15 mouse cellular contexts compared by ENCODE assay signal in genomic region chr13:96180671-96181161, GRCm38 (mm10). TPM values are rescaled to one million over a fixed set of nuclear protein-coding genes. Genes with fewer than 3 reads are reported as not detected.
DNase-seq lines count a peak whose midpoint lies in the region; ATAC-seq and TF ChIP-seq lines count a peak whose summit lies in the region.
"Had no signal": no experiment of that assay in that cellular context is flagged by ENCODE, and none has a peak within 500 bp of the region (broad histone marks: within the 10 kb centered on the region; RNA-seq: fewer than 3 reads in every experiment).

No protein-coding gene starts in this region.

- WGBS in forebrain, postnatal 0 days, result 59% methylated on average over 13 of the region's 13 CpGs
- WGBS in forebrain, embryonic 13.5 days, result 67% methylated on average over 13 of the region's 13 CpGs
- WGBS in embryonic facial prominence, embryonic 12.5 days, result 66% methylated on average over 13 of the region's 13 CpGs
- WGBS in neural tube, embryonic 12.5 days, result 57% methylated on average over 13 of the region's 13 CpGs

- no peaks in the 10 kb centered on the region for H3K36me3 ChIP-seq in forebrain, postnatal 0 days (ENCODE audit: insufficient read depth)
- no peaks in the 10 kb centered on the region for H3K36me3 ChIP-seq in forebrain, embryonic 13.5 days (ENCODE audit: poor library complexity, severe bottlenecking)
- no peaks in the 10 kb centered on the region for H3K36me3 ChIP-seq in embryonic facial prominence, embryonic 12.5 days
- no peaks in the 10 kb centered on the region for H3K36me3 ChIP-seq in neural tube, embryonic 12.5 days
- H3K36me3 ChIP-seq: forebrain, embryonic 10.5 days; liver, embryonic 12.5 days had no signal

- H3K4me3 ChIP-seq in forebrain, postnatal 0 days (ENCODE audit: low read depth, low read length), result no peak overlapping the region
- H3K4me3 ChIP-seq in forebrain, embryonic 13.5 days, result no peak overlapping the region
- no peak overlapping the region for H3K4me3 ChIP-seq in embryonic facial prominence, embryonic 12.5 days
- no peak overlapping the region for H3K4me3 ChIP-seq in neural tube, embryonic 12.5 days
- H3K4me3 ChIP-seq: forebrain, embryonic 10.5 days; liver, embryonic 12.5 days had no signal

- H3K27ac ChIP-seq in forebrain, postnatal 0 days (ENCODE audit: low read depth, low read length), result no peak overlapping the region
- H3K27ac ChIP-seq in forebrain, embryonic 13.5 days, result no peak overlapping the region
- H3K27ac ChIP-seq in embryonic facial prominence, embryonic 12.5 days, result no peak overlapping the region
- H3K27ac ChIP-seq in neural tube, embryonic 12.5 days, result no peak overlapping the region; the same call in 1 of the 2 replicates
- H3K27ac ChIP-seq: forebrain, embryonic 10.5 days; liver, embryonic 12.5 days had no signal

- no peaks in the 10 kb centered on the region for H3K9me3 ChIP-seq in forebrain, postnatal 0 days (ENCODE audit: low read length)
- H3K9me3 ChIP-seq in forebrain, embryonic 13.5 days (replicated peaks), result no peaks in the 10 kb centered on the region
- H3K9me3 ChIP-seq in embryonic facial prominence, embryonic 12.5 days, result no peaks in the 10 kb centered on the region
- H3K9me3 ChIP-seq in neural tube, embryonic 12.5 days, result no peaks in the 10 kb centered on the region
- H3K9me3 ChIP-seq: forebrain, embryonic 10.5 days; liver, embryonic 12.5 days had no signal

- TF ChIP-seq CTCF in forebrain, postnatal 0 days (IDR thresholded peaks at IDR 0.05; ENCODE audit: low read depth), result no peak

- ATAC-seq in forebrain, postnatal 0 days, result peak; percentile 34; the same call in 1 of the 2 replicates
- ATAC-seq in forebrain, embryonic 13.5 days, result no peak
- ATAC-seq in embryonic facial prominence, embryonic 12.5 days (ENCODE audit: insufficient number of reproducible peaks, insufficient read depth, low FRiP score, low TSS enrichment), result 0 out of 2 replicates have a peak, but pooled peaks have one; percentile 15
- peak; percentile 67 for ATAC-seq in neural tube, embryonic 12.5 days (ENCODE audit: low FRiP score, low read depth)
- ATAC-seq in megakaryocyte-erythroid progenitor cell, adult 5-6 weeks (replicated peaks; ENCODE audit: low FRiP score, low TSS enrichment, poor library complexity, severe bottlenecking), result no peak
- ATAC-seq: liver, embryonic 12.5 days had no signal

- intact Hi-C loops in left cerebral cortex, postnatal 4 days (cut with DNase I), result no loop called here
- intact Hi-C loops in left cerebral cortex, postnatal 10 days (cut with DNase I), result no loop called here

- peak overlapping the region; percentile 5; the same call in 1 of the 2 replicates for H3K4me2 ChIP-seq in forebrain, postnatal 0 days (ENCODE audit: low read depth)
- H3K4me2 ChIP-seq in forebrain, embryonic 13.5 days, result no peak overlapping the region
- no peak overlapping the region for H3K4me2 ChIP-seq in embryonic facial prominence, embryonic 12.5 days (replicated peaks)
- H3K4me2 ChIP-seq in neural tube, embryonic 12.5 days (replicated peaks), result peak overlapping the region; percentile 22; the same call in 1 of the 2 replicates
- H3K4me2 ChIP-seq: liver, embryonic 12.5 days had no signal

- DNase-seq in forebrain, postnatal 0 days, result peak; percentile 9
- DNase-seq in left cerebral cortex, postnatal 4 days, result peak; percentile 9
- no peak for DNase-seq in left cerebral cortex, postnatal 10 days (ENCODE audit: extremely low spot score in 1 of 2, low spot score in 2 of 2)
- no peak for DNase-seq in adrenal gland, postnatal 4 days (ENCODE audit: low spot score in 2 of 2)
- DNase-seq: embryo, embryonic 11 days; gastrocnemius, postnatal 25 days; kidney, adult 18-20 months; thymus, postnatal 4 days had no signal

- H3K27me3 ChIP-seq in forebrain, postnatal 0 days (ENCODE audit: insufficient read depth, low read length), result no peaks in the 10 kb centered on the region
- no peaks in the 10 kb centered on the region for H3K27me3 ChIP-seq in forebrain, embryonic 13.5 days
- H3K27me3 ChIP-seq in embryonic facial prominence, embryonic 12.5 days, result no peaks in the 10 kb centered on the region
- no peaks in the 10 kb centered on the region for H3K27me3 ChIP-seq in neural tube, embryonic 12.5 days (replicated peaks)
- H3K27me3 ChIP-seq: liver, embryonic 12.5 days had no signal

- no peak overlapping the region for H3K9ac ChIP-seq in forebrain, postnatal 0 days
- H3K9ac ChIP-seq in forebrain, embryonic 13.5 days, result no peak overlapping the region
- no peak overlapping the region for H3K9ac ChIP-seq in embryonic facial prominence, embryonic 12.5 days
- no peak overlapping the region for H3K9ac ChIP-seq in neural tube, embryonic 12.5 days
- H3K9ac ChIP-seq: liver, embryonic 12.5 days had no signal

- H3K4me1 ChIP-seq in forebrain, postnatal 0 days (ENCODE audit: insufficient read depth), result no peaks in the 10 kb centered on the region
- peaks cover 2% of the 10 kb centered on the region for H3K4me1 ChIP-seq in forebrain, embryonic 13.5 days
- no peaks in the 10 kb centered on the region; the same call in 1 of the 2 replicates for H3K4me1 ChIP-seq in embryonic facial prominence, embryonic 12.5 days
- H3K4me1 ChIP-seq in neural tube, embryonic 12.5 days, result no peaks in the 10 kb centered on the region
- H3K4me1 ChIP-seq: forebrain, embryonic 10.5 days; liver, embryonic 12.5 days had no signal

RNA-seq across cellular contexts. Expression of gene Sv2c, which starts 48.3 kb away (rescaled TPM):
- 9.4 and 11.6 TPM in 2 replicates for total RNA-seq in forebrain, postnatal 0 days (2014; rRNA removed)
- 2.7 and 6.5 TPM in 2 replicates for polyA plus RNA-seq in forebrain, postnatal 0 days (2015; fragmentation: Nextera tagmentation; extraction: Ambion mirVana)
- polyA plus RNA-seq in forebrain, embryonic 13.5 days (2015; fragmentation: Nextera tagmentation; extraction: Ambion mirVana), result 1.2 and 1.9 TPM in 2 replicates
- total RNA-seq in left cerebral cortex, postnatal 4 days (2021), result 10 to 100 TPM; 13.2 to 18.5 TPM
- total RNA-seq in left cerebral cortex, postnatal 10 days (2021), result 10 to 100 TPM; 28.3 to 30.4 TPM
- polyA plus RNA-seq in embryonic facial prominence, embryonic 12.5 days (2016; fragmentation: Nextera tagmentation; extraction: Ambion mirVana), result 1.5 and 1.6 TPM in 2 replicates
- 16.3 and 16.4 TPM in 2 replicates for polyA plus RNA-seq in neural tube, embryonic 12.5 days (2016; fragmentation: Nextera tagmentation; extraction: Ambion mirVana)
- 1.3 TPM in 1 of 2 replicates, not detected in the other for total RNA-seq in megakaryocyte-erythroid progenitor cell, adult 5-6 weeks (2014; fragmentation: Nextera tagmentation)
- total RNA-seq in megakaryocyte-erythroid progenitor cell, adult 5-6 weeks (2017), result not detected in 2 replicates
- 10 to 100 TPM in 1 of 2 experiments, 1 to 10 TPM in 1; 9.0 to 16.2 TPM for total RNA-seq in adrenal gland, postnatal 4 days (2021)
- total RNA-seq: MEL had no signal

Comparison
In these comparisons a context has a peak if more than half of its experiments do, and no peak if none do; other contexts are left out.
1. ATAC-seq: peak in forebrain, postnatal 0 days (single experiment), embryonic facial prominence, embryonic 12.5 days (single experiment) and neural tube, embryonic 12.5 days (single experiment); none in forebrain, embryonic 13.5 days (single experiment) and megakaryocyte-erythroid progenitor cell, adult 5-6 weeks (single experiment).
2. DNase-seq: peak in forebrain, postnatal 0 days (single experiment) and left cerebral cortex, postnatal 4 days (single experiment); none in left cerebral cortex, postnatal 10 days (0 of 2) and adrenal gland, postnatal 4 days (0 of 2).
3. H3K4me2 ChIP-seq: peak in forebrain, postnatal 0 days (single experiment) and neural tube, embryonic 12.5 days (single experiment); none in forebrain, embryonic 13.5 days (single experiment) and embryonic facial prominence, embryonic 12.5 days (single experiment).